17 mouse cellular contexts compared by ENCODE assay signal in the genomic region with DNA sequence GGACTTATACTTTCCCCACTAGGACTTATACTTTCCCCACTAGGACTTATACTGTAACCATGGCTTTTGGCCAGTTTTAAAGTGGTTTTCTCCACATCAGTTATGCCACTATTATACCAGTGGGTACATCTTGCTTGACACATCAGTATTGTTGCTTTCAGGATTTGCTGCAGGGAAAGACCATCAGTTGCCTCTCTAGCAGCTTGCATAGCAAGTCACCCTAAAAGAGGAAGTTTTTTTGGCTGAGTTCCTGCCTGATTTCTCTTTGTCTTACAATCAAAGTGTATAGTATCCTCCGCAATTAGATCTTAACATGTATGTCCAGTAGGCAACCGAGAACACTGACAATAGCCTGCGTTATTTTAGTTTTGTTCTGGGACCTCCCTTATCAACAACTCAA. TPM values are rescaled to one million over a fixed set of nuclear protein-coding genes. Genes with fewer than 3 reads are reported as not detected.
"Had no signal": no experiment of that assay in that cellular context is flagged by ENCODE, and none has a peak within 500 bp of the region (broad histone marks: within the 10 kb centered on the region; RNA-seq: fewer than 3 reads in every experiment).

No protein-coding gene starts in this region.

- H3K36me3 ChIP-seq: midbrain, embryonic 15.5 days had no signal

- H3K4me2 ChIP-seq: limb, embryonic 15.5 days; liver, embryonic 13.5 days; midbrain, embryonic 11.5 days; midbrain, embryonic 15.5 days; neural tube, embryonic 12.5 days had no signal

- H3K9ac ChIP-seq: limb, embryonic 15.5 days; liver, embryonic 13.5 days; midbrain, embryonic 15.5 days; neural tube, embryonic 12.5 days had no signal

- H3K4me1 ChIP-seq: limb, embryonic 15.5 days; midbrain, embryonic 15.5 days; neural tube, embryonic 12.5 days had no signal

- H3K4me3 ChIP-seq: left cerebral cortex, adult 2 months; limb, embryonic 15.5 days; liver, embryonic 13.5 days; megakaryocyte, embryonic 14.5 days; midbrain, embryonic 15.5 days; neural tube, embryonic 12.5 days had no signal

- H3K9me3 ChIP-seq: limb, embryonic 15.5 days; liver, embryonic 13.5 days; megakaryocyte, embryonic 14.5 days; midbrain, embryonic 15.5 days; neural tube, embryonic 12.5 days had no signal

- DNase-seq: kidney, adult 18-20 months; kidney, postnatal 25 days; liver, embryonic 13.5 days; lung, adult 18-20 months; lung, postnatal 10 days; right cerebral cortex, adult 18-20 months; right cerebral cortex, postnatal 25 days; thymus, postnatal 4 days had no signal

- H3K27ac ChIP-seq: left cerebral cortex, adult 2 months; limb, embryonic 15.5 days; liver, embryonic 13.5 days; midbrain, embryonic 15.5 days; neural tube, embryonic 12.5 days; stomach, postnatal 0 days had no signal

- H3K27me3 ChIP-seq: limb, embryonic 15.5 days; liver, embryonic 13.5 days; megakaryocyte, embryonic 14.5 days; midbrain, embryonic 15.5 days; neural tube, embryonic 12.5 days had no signal

- ATAC-seq: midbrain, embryonic 15.5 days had no signal

RNA-seq across cellular contexts. Expression of a gene that starts 49.4 kb away (rescaled TPM):
- total RNA-seq: monocyte, adult 5-6 weeks had no signal
- polyA plus RNA-seq: limb, embryonic 11.5 days had no signal
